Mouse (Mus musculus) heart, embryonic 14.5 days (tissue): ENCODE data around the gene Ipo8. TPM values are rescaled to one million over a fixed set of nuclear protein-coding genes. Genes with fewer than 3 reads are reported as not detected.
A peak's percentile ranks its signal among the peaks of the same experiment; 100 is the strongest.

Source experiments
- ATAC-seq: fragments of 200-750 bp; cut with Nextera tagmentation; 2 replicates; pipeline ENCODE4 v1.8.0; 2017; ENCODE audit warnings: low read depth, moderate TSS enrichment; ENCODE audit not compliant: insufficient number of reproducible peaks, insufficient read depth, low FRiP score
- H3K27ac ChIP-seq, 2 experiments: fragments of 200-500 bp in 1 of 2; fragments of 300-500 bp in 1 of 2; sonication (generic) in 1 of 2; replicated peaks in 1 of 2; 2 replicates each; pipeline ENCODE4 v1.5.1; 2012 to 2014; ENCODE audit warnings: low read depth in 2 of 2, low read length in 2 of 2, control low read depth in 1 of 2, mild to moderate bottlenecking in 1 of 2, mixed read lengths in 1 of 2; ENCODE audit not compliant: control insufficient read depth in 1 of 2, insufficient read depth in 1 of 2
- H3K27me3 ChIP-seq: fragments of 300-500 bp; sonication (generic); 2 replicates; pipeline ENCODE4 v1.6.1; 2014; ENCODE audit warnings: mild to moderate bottlenecking, low read length, control low read depth; ENCODE audit not compliant: control insufficient read depth, insufficient read depth
- H3K36me3 ChIP-seq: fragments of 300-500 bp; sonication (generic); 2 replicates; pipeline ENCODE4 v1.6.1; 2014; ENCODE audit warnings: mild to moderate bottlenecking, control low read depth, low read length, mixed read lengths; ENCODE audit not compliant: control insufficient read depth, insufficient read depth
- H3K4me1 ChIP-seq, 2 experiments: fragments of 200-500 bp in 1 of 2; fragments of 300-500 bp in 1 of 2; sonication (generic) in 1 of 2; 2 replicates each; pipeline ENCODE4 v1.6.1; 2012 to 2014; ENCODE audit warnings: low read length in 2 of 2, control low read depth in 1 of 2, mixed read lengths in 1 of 2; ENCODE audit not compliant: control insufficient read depth in 2 of 2, insufficient read depth in 2 of 2
- H3K4me2 ChIP-seq: fragments of 300-500 bp; sonication (generic); 2 replicates; pipeline ENCODE4 v1.6.1; 2014; ENCODE audit warnings: mild to moderate bottlenecking, low read length
- H3K4me3 ChIP-seq, 2 experiments: fragments of 200-500 bp in 1 of 2; fragments of 300-500 bp in 1 of 2; sonication (generic) in 1 of 2; 2 replicates each; pipeline ENCODE4 v1.5.1; 2012 to 2014; ENCODE audit warnings: low read length in 2 of 2, mild to moderate bottlenecking in 2 of 2, control low read depth in 1 of 2, low read depth in 1 of 2, moderate library complexity in 1 of 2; ENCODE audit not compliant: control insufficient read depth in 1 of 2, insufficient read depth in 1 of 2
- H3K9ac ChIP-seq: fragments of 300-500 bp; sonication (generic); 2 replicates; pipeline ENCODE4 v1.6.1; 2014; ENCODE audit warnings: mild to moderate bottlenecking, low read length
- H3K9me3 ChIP-seq: fragments of 300-500 bp; sonication (generic); 2 replicates; pipeline ENCODE4 v1.6.1; 2016; ENCODE audit warnings: low read length, control low read depth; ENCODE audit not compliant: control insufficient read depth
- WGBS: fragments of 180-500 bp; shearing (Covaris S2); extraction: QIAGEN DNeasy Blood & Tissue Kit; methylation state at CpG from one replicate; pipeline ENCODE4 v1.1.7; 2014; 5-methylcytosine and 5-hydroxymethylcytosine counted together
- polyA plus RNA-seq: library from polyadenylated mRNA; unstranded; fragments of >200 nt; fragmentation: Nextera tagmentation; extraction: Ambion mirVana; gene quantifications from 2 replicates; pipeline ENCODE4 v1.2.1, GENCODE M21; 2014

The Ipo8 gene
- polyA plus RNA-seq, 1 experiment from 2014 or later, result 17.7 TPM

DNA sequence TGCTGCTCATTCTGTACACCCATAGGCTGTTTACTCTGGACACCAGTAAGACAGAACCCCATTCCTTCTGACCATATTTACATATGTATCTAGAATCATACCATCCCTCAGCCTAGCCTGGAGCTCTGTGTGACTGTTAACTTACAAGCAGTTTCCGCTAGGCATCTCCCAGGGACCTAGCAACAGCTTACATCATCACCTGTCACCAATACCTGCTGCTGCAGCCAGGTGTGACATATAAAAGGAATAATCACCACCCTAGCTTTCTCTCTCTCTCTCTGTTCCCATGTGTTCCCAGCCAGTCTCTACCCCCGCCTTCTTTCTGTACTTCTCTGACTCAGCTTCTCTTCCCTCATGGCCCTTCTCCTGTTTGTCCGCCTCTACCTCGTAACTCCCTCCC, 5.1 kb downstream of the Ipo8 start:
- ATAC-seq, result no peak
- H3K9ac ChIP-seq, result no peak overlapping the region

DNA sequence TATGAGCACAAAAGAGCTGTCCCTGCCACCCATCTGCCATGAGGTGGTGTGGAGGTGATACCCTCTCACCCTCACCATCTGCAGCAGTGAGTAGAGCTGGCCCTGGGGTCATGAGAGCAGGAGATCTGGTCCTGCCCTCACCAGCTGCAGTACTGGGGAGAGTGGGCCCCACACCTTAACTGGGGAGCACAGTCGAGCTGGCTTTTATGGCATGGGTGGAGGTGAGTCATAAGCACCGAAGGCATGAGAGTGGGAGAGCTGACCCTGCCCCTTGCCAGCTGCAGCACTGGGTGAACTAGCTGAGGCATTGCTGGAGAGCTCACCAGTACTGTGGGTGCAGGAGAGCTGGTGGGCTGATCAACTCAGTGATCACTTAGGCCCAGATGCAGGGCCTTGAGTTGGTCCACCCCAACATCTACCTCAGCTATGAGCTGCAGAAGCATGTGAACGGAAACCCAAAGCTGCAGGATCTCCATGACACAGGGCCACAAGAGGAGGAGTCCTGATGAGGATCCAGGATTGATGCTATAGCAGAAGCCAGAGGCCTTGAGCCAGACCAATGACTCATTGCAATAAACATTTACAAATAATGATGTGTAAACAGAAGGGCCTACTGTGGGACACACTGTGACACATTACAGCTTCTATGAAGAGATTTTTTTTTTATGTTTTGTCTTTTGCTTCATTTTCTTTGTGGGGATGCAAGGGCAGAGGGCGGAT, 12.5 kb downstream of the Ipo8 start:
- WGBS, result 86% methylated on average over 4 of the region's 4 CpGs
- Histone ChIP-seq H3K36me3 (peaks cover 78% of the 10 kb centered on the region), H3K9me3 (no peaks in the 10 kb centered on the region), H3K9ac (no peak overlapping the region), H3K4me1 (no peaks in the 10 kb centered on the region), H3K27ac (no peak overlapping the region), H3K27me3 (no peaks in the 10 kb centered on the region), H3K4me2 (no peak overlapping the region), H3K4me3 (no peak overlapping the region)
- no peak for ATAC-seq

More for the DNA sequence above, 5.1 kb downstream of the Ipo8 start:
- 85% methylated on average over 4 of the region's 4 CpGs for WGBS
- H3K4me3 ChIP-seq, result no peak overlapping the region
- H3K27me3 ChIP-seq, result no peaks in the 10 kb centered on the region
- no peak overlapping the region for H3K4me2 ChIP-seq
- H3K36me3 ChIP-seq, result peaks cover 27% of the 10 kb centered on the region
- H3K9me3 ChIP-seq, result no peaks in the 10 kb centered on the region
- no peaks in the 10 kb centered on the region for H3K4me1 ChIP-seq
- H3K27ac ChIP-seq, result no peak overlapping the region

DNA sequence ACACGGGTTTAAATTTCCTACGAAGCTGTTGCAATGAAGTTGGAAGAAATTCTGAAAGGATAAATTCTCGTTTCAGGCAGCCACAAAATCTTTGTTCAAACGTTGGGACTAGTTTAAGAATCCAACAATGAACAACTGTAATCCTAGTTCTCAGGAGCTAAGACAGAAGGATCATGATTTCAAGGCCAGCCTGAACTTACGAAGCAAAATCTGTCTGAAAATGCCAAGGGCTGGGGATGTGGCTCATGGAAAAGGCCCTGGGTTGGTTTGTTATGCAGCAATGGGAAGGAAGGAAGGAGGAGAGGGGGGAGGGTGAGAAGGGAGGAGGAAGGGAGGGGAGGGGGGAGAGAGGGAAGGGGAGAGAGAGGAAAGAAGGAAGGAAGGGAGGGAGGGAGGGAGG, 14.5 kb downstream of the Ipo8 start:
- H3K36me3 ChIP-seq, result peaks cover 76% of the 10 kb centered on the region
- ATAC-seq, result no peak
- H3K27me3 ChIP-seq, result no peaks in the 10 kb centered on the region
- WGBS, result 82% methylated on average over 5 of the region's 5 CpGs
- no peak overlapping the region for H3K4me2 ChIP-seq
- H3K4me1 ChIP-seq, result no peaks in the 10 kb centered on the region
- no peak overlapping the region for H3K4me3 ChIP-seq
- H3K27ac ChIP-seq, result no peak overlapping the region
- H3K9me3 ChIP-seq, result no peaks in the 10 kb centered on the region
- H3K9ac ChIP-seq, result no peak overlapping the region

DNA sequence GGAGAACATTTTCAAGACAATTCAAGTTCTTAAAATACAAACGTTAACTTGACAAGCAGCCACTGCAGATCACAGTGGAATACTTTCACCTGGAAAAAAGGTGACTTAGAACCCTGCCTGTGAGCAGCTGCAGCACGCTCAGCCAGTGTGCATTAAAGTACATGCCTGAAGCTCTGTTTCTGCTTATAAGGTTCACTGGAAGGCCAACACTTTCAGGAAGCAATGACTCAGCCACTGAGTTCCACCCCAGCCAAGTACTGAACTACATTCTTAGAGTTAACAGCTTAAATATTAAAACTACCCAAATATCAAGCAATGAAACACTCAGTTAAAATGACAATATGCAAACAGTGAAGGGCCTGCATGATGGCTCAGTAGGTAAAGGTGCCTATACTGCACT, 20.1 kb downstream of the Ipo8 start:
- Histone ChIP-seq H3K4me1 (no peaks in the 10 kb centered on the region), H3K36me3 (peaks cover 78% of the 10 kb centered on the region), H3K27ac (no peak overlapping the region), H3K4me2 (no peak overlapping the region), H3K27me3 (no peaks in the 10 kb centered on the region), H3K9ac (no peak overlapping the region), H3K4me3 (no peak overlapping the region), H3K9me3 (no peaks in the 10 kb centered on the region)
- ATAC-seq, result no peak
- 80% methylated on average over 2 of the region's 2 CpGs for WGBS

DNA sequence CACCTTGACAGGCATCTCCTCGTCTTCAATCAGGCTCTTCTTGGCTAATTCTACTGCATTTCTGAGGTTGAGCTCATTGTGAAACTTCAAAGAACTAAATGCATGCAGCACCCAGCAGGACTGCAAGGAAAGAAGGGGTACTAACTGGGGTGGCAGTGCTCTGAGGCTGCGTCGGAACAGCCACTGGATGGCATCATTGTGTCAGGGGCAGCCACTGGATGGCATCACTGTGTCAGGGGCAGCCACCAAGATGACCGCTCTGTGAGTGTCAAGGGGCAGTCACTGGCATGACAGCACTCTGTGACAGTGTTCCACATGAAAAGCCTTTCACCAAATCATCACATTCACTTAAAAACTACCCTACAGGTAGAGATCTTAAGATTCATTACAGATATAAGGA, 31.5 kb downstream of the Ipo8 start:
- no peak overlapping the region for H3K4me2 ChIP-seq
- no peaks in the 10 kb centered on the region for H3K27me3 ChIP-seq
- H3K4me1 ChIP-seq, result no peaks in the 10 kb centered on the region
- H3K36me3 ChIP-seq, result peaks cover 78% of the 10 kb centered on the region
- no peak for ATAC-seq
- H3K4me3 ChIP-seq, result no peak overlapping the region
- H3K27ac ChIP-seq, result no peak overlapping the region
- H3K9ac ChIP-seq, result no peak overlapping the region
- 83% methylated on average over 4 of the region's 4 CpGs for WGBS
- no peaks in the 10 kb centered on the region for H3K9me3 ChIP-seq

DNA sequence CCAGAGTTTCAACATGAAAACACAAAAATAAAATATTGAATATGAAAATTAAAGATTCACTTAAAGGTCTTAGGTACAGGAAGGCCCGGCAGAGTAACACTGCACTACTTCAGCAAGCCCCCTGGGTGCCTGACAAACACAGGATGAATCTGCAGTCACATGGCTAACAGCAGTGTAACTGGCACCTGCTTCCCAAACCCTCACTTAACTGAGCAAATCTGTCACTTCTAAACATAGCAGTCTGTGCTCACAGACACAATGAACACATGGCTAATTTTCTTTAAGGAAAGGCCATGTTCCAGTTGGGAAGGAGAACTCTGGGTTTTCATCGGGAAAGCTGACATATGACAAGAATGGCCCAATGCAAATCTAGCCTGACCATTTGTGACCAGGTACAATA, 36.1 kb downstream of the Ipo8 start:
- Histone ChIP-seq H3K4me3 (no peak overlapping the region), H3K36me3 (peaks cover 61% of the 10 kb centered on the region), H3K4me2 (no peak overlapping the region), H3K4me1 (0 out of 4 replicates have a peak, but pooled peaks cover 0 to under 1% of the 10 kb centered on the region in 2 experiments), H3K9me3 (no peaks in the 10 kb centered on the region), H3K27me3 (no peaks in the 10 kb centered on the region), H3K27ac (no peak overlapping the region), H3K9ac (no peak overlapping the region)
- 76% methylated on average over 2 of the region's 2 CpGs for WGBS
- ATAC-seq, result no peak

DNA sequence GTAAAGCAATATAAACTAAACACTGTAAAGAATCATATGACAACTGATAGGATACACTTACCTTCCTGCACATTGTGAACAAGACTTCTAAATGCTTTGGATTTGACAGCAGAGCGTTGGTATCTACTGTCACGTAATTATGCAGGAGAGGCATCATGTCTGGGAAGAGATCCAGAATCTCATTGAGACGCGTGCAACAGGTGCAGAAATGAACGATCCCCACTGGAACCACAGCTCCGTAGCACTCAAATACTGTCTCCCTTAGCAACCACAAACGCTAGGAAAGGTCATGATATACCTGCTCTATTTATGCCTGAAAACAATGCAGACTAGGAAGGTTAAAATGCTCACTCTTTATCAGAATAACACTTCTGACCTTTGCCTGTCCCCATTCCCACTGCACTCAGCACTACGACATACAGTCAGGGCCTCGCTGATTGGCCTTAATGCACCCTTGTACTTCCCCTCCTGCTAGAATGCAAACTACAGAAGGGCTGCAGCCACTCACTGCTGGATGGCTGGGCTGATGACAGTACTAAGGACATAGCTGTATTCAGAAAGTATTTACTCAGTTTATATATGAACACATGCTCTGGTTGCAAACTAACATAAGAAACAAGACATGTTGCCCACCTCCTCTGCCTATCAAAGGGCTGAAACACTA, 42.1 kb downstream of the Ipo8 start:
- Histone ChIP-seq H3K4me2 (0 out of 2 replicates have a peak overlapping the region, but pooled peaks have one; percentile 5), H3K36me3 (peaks cover 75% of the 10 kb centered on the region), H3K9ac (no peak overlapping the region), H3K27me3 (no peaks in the 10 kb centered on the region), H3K9me3 (no peaks in the 10 kb centered on the region), H3K4me3 (no peak overlapping the region), H3K4me1 (peaks cover 2 to 4% of the 10 kb centered on the region in 2 experiments; a peak in 2 of 4 replicates), H3K27ac (no peak overlapping the region; a peak in 1 of 4 replicates)
- ATAC-seq, result peak; percentile 64; the same call in 1 of the 2 replicates
- 38% methylated on average over 9 of the region's 9 CpGs for WGBS
